Mouse (Mus musculus): ENCODE measurements around the gene Grap. TPM values are rescaled to one million over a fixed set of nuclear protein-coding genes. Genes with fewer than 3 reads are reported as not detected.
A peak's percentile ranks its signal among the peaks of the same experiment; 100 is the strongest.

Gene Grap
- polyA plus RNA-seq, 1 experiment from 2014 or later = 5.9 TPM

DNA sequence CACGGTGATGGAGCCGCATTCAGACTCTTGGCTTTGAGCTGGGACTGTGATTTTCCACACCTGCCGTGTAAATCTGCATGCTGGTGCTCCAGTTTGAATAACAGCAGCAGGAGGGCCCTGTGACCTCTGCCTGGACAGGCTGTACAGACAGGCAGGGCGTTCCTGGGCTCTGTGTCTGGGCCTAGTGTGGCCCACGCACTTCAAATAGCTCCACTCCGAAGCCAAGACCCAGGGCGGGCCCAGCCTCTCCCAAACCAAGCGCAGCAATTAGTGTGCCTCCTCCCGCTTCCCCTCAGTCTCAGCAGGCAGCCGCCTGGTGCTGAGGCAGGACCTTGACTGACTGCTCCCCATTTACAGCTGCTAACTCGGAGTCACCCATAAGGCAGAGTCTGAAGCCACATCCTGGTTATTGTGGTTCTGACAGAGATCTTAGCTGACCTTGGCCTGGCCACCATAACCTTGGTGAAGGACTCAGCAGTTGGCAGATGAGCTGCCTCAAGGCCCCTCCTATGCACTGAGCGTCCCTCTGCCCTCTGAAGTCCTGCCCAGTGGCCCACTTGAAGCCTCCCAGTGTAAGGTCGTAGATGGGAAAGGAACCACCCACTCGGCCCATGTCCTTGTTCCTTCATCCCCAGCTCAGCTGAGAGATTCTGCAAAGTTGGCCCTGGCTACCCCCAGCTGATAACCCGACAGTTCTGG, 60.2 kb downstream of the Grap start:
- 65% methylated on average over 15 of the region's 15 CpGs for WGBS
- ATAC-seq (replicated peaks; ENCODE audit: low FRiP score) (no peak), DNase-seq (ENCODE audit: low spot score) (no peak)
- H3K27ac ChIP-seq (ENCODE audit: low read depth, low read length) = no peak overlapping the region
- no peak overlapping the region for H3K4me2 ChIP-seq (ENCODE audit: low read depth, low read length, severe bottlenecking)
- H3K9ac ChIP-seq (ENCODE audit: low read length) = no peak overlapping the region
- no peaks in the 10 kb centered on the region for H3K9me3 ChIP-seq (ENCODE audit: control insufficient read depth, low read length)
- H3K4me3 ChIP-seq (ENCODE audit: low read depth, low read length) = no peak overlapping the region
- no peaks in the 10 kb centered on the region for H3K27me3 ChIP-seq (ENCODE audit: control insufficient read depth, insufficient read depth, low read length)
- no peaks in the 10 kb centered on the region for H3K4me1 ChIP-seq (replicated peaks; ENCODE audit: control insufficient read depth, insufficient read depth, low read length)
- no peaks in the 10 kb centered on the region for H3K36me3 ChIP-seq (ENCODE audit: control insufficient read depth, insufficient read depth, low read length)

- no peak overlapping the region for H3K27ac ChIP-seq (ENCODE audit: low read depth, low read length)
- H3K9ac ChIP-seq (ENCODE audit: low read length) = no peak overlapping the region
- DNase-seq (ENCODE audit: low spot score) (peak; percentile 73), ATAC-seq (replicated peaks; ENCODE audit: low FRiP score) (peak; percentile 71; the same call in 1 of the 2 replicates)
- no peaks in the 10 kb centered on the region for H3K27me3 ChIP-seq (ENCODE audit: control insufficient read depth, insufficient read depth, low read length)
- no peak overlapping the region for H3K4me3 ChIP-seq (ENCODE audit: low read depth, low read length)
- H3K4me2 ChIP-seq (ENCODE audit: low read depth, low read length, severe bottlenecking) = no peak overlapping the region
- H3K9me3 ChIP-seq (ENCODE audit: control insufficient read depth, low read length) = no peaks in the 10 kb centered on the region
- H3K36me3 ChIP-seq (ENCODE audit: control insufficient read depth, insufficient read depth, low read length) = no peaks in the 10 kb centered on the region
- WGBS = 49% methylated on average over 11 of the region's 11 CpGs
- H3K4me1 ChIP-seq (replicated peaks; ENCODE audit: control insufficient read depth, insufficient read depth, low read length) = no peaks in the 10 kb centered on the region
Observed at GRCm38 (mm10) chr11:61714346-61715117, 61.5 kb downstream of the Grap start.

DNA sequence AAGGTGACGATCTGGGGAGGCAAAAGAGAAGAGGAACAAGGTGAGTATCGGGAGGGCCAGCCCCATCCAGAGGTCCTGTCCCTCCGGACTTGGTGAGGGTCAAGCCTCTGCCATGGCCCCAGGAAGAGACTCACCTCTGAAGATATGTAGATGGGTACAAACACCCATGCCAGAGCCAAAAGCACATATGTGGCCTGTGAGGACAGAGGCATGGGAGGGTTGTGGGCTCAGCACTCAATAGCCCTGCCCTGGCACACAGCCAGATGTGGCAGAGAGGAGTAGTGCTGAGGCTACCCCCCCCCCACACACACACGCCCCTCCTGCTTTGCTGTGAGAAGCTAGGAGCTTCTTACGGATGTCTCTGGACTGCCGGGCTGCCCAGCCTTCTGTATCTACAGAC, 62.1 kb downstream of the Grap start:
- H3K4me1 ChIP-seq (replicated peaks; ENCODE audit: control insufficient read depth, insufficient read depth, low read length) = no peaks in the 10 kb centered on the region
- H3K36me3 ChIP-seq (ENCODE audit: control insufficient read depth, insufficient read depth, low read length) = no peaks in the 10 kb centered on the region
- ATAC-seq (replicated peaks; ENCODE audit: low FRiP score) (no peak), DNase-seq (ENCODE audit: low spot score) (no peak)
- H3K9ac ChIP-seq (ENCODE audit: low read length) = no peak overlapping the region
- no peak overlapping the region for H3K27ac ChIP-seq (ENCODE audit: low read depth, low read length)
- H3K27me3 ChIP-seq (ENCODE audit: control insufficient read depth, insufficient read depth, low read length) = no peaks in the 10 kb centered on the region
- H3K4me3 ChIP-seq (ENCODE audit: low read depth, low read length) = no peak overlapping the region
- no peaks in the 10 kb centered on the region for H3K9me3 ChIP-seq (ENCODE audit: control insufficient read depth, low read length)
- WGBS = 58% methylated on average over 6 of the region's 6 CpGs
- H3K4me2 ChIP-seq (ENCODE audit: low read depth, low read length, severe bottlenecking) = no peak overlapping the region

GRCm38 (mm10) chr11:61717990-61718389, 64.9 kb downstream of the Grap start:
- Histone ChIP-seq H3K4me1 (replicated peaks; ENCODE audit: control insufficient read depth, insufficient read depth, low read length) (no peaks in the 10 kb centered on the region), H3K36me3 (ENCODE audit: control insufficient read depth, insufficient read depth, low read length) (no peaks in the 10 kb centered on the region), H3K4me2 (ENCODE audit: low read depth, low read length, severe bottlenecking) (no peak overlapping the region), H3K27me3 (ENCODE audit: control insufficient read depth, insufficient read depth, low read length) (no peaks in the 10 kb centered on the region), H3K27ac (ENCODE audit: low read depth, low read length) (no peak overlapping the region), H3K9me3 (ENCODE audit: control insufficient read depth, low read length) (no peaks in the 10 kb centered on the region), H3K9ac (ENCODE audit: low read length) (no peak overlapping the region), H3K4me3 (ENCODE audit: low read depth, low read length) (no peak overlapping the region)
- ATAC-seq (replicated peaks; ENCODE audit: low FRiP score) (no peak), DNase-seq (ENCODE audit: low spot score) (no peak)
- WGBS = 74% methylated on average over 5 of the region's 5 CpGs

GRCm38 (mm10) chr11:61719387-61719786, 66.3 kb downstream of the Grap start:
- H3K9ac ChIP-seq (ENCODE audit: low read length) = no peak overlapping the region
- DNase-seq (ENCODE audit: low spot score) (no peak), ATAC-seq (replicated peaks; ENCODE audit: low FRiP score) (no peak)
- H3K9me3 ChIP-seq (ENCODE audit: control insufficient read depth, low read length) = no peaks in the 10 kb centered on the region
- H3K27ac ChIP-seq (ENCODE audit: low read depth, low read length) = no peak overlapping the region
- no peaks in the 10 kb centered on the region for H3K36me3 ChIP-seq (ENCODE audit: control insufficient read depth, insufficient read depth, low read length)
- WGBS = 67% methylated on average over 3 of the region's 3 CpGs
- no peaks in the 10 kb centered on the region for H3K27me3 ChIP-seq (ENCODE audit: control insufficient read depth, insufficient read depth, low read length)
- H3K4me1 ChIP-seq (replicated peaks; ENCODE audit: control insufficient read depth, insufficient read depth, low read length) = no peaks in the 10 kb centered on the region
- no peak overlapping the region for H3K4me2 ChIP-seq (ENCODE audit: low read depth, low read length, severe bottlenecking)
- no peak overlapping the region for H3K4me3 ChIP-seq (ENCODE audit: low read depth, low read length)

DNA sequence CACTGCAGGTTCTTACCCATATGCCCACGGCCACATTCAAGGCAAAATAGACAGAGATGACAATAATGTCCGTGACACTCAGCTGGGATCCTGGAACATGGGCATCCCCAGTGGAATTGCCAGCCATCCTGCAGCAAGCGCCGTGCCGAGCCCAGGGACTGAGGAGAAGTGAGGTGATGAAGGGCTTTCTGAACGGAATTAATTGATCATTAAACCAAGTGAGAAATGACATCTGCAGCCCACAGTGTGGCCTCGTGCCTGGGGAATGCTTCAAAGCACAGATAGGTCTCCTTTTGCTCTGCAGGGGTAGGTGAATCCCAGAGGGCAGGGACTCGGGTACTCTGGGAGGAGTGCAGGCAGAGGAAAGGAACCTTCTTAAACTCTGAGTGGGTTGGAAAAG, 66.8 kb downstream of the Grap start:
- Histone ChIP-seq H3K27me3 (ENCODE audit: control insufficient read depth, insufficient read depth, low read length) (no peaks in the 10 kb centered on the region), H3K4me1 (replicated peaks; ENCODE audit: control insufficient read depth, insufficient read depth, low read length) (no peaks in the 10 kb centered on the region), H3K4me2 (ENCODE audit: low read depth, low read length, severe bottlenecking) (no peak overlapping the region), H3K9ac (ENCODE audit: low read length) (no peak overlapping the region), H3K9me3 (ENCODE audit: control insufficient read depth, low read length) (no peaks in the 10 kb centered on the region), H3K36me3 (ENCODE audit: control insufficient read depth, insufficient read depth, low read length) (no peaks in the 10 kb centered on the region), H3K27ac (ENCODE audit: low read depth, low read length) (no peak overlapping the region), H3K4me3 (ENCODE audit: low read depth, low read length) (no peak overlapping the region)
- ATAC-seq (replicated peaks; ENCODE audit: low FRiP score) (no peak), DNase-seq (ENCODE audit: low spot score) (no peak)
- 78% methylated on average over 8 of the region's 8 CpGs for WGBS

GRCm38 (mm10) chr11:61720636-61721035, 67.6 kb downstream of the Grap start, which contains the start of gene Slc5a10:
Gene Slc5a10 (minus strand): TSS chr11:61720826.
- Histone ChIP-seq H3K4me2 (ENCODE audit: low read depth, low read length, severe bottlenecking) (no peak within 1 kb of the TSS), H3K36me3 (ENCODE audit: control insufficient read depth, insufficient read depth, low read length) (no peaks in the 10 kb centered on the region), H3K9me3 (ENCODE audit: control insufficient read depth, low read length) (no peaks in the 10 kb centered on the region), H3K27ac (ENCODE audit: low read depth, low read length) (no peak within 1 kb of the TSS), H3K27me3 (ENCODE audit: control insufficient read depth, insufficient read depth, low read length) (no peaks in the 10 kb centered on the region), H3K4me3 (ENCODE audit: low read depth, low read length) (no peak within 1 kb of the TSS), H3K4me1 (replicated peaks; ENCODE audit: control insufficient read depth, insufficient read depth, low read length) (no peaks in the 10 kb centered on the region), H3K9ac (ENCODE audit: low read length) (no peak within 1 kb of the TSS)
- DNase-seq (ENCODE audit: low spot score) = no peak
- 87% methylated on average over 3 of the region's 3 CpGs for WGBS
- no peak for ATAC-seq (replicated peaks; ENCODE audit: low FRiP score)

DNA sequence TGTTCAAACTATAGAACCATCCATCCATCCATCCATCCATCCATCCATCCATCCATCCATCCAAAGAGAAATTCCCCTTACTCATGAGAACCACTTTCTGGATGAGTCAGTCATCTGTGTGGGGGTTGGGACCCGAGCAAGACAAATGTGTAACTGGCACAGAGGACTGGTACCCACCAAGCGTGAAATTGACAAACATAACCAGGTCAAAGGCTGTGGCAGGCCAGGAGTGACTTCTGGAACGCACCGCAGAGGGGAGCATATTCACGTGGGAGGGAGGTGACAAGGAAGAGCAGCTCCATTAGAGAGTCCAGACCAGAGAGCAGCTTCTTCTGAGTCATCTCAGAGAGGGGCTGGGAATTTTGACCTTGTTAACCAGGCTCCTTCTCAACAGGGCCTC, 69.0 kb downstream of the Grap start:
- DNase-seq (ENCODE audit: low spot score) (no peak), ATAC-seq (replicated peaks; ENCODE audit: low FRiP score) (no peak)
- H3K9me3 ChIP-seq (ENCODE audit: control insufficient read depth, low read length) = no peaks in the 10 kb centered on the region
- H3K4me1 ChIP-seq (replicated peaks; ENCODE audit: control insufficient read depth, insufficient read depth, low read length) = no peaks in the 10 kb centered on the region
- H3K27me3 ChIP-seq (ENCODE audit: control insufficient read depth, insufficient read depth, low read length) = no peaks in the 10 kb centered on the region
- 82% methylated on average over 5 of the region's 5 CpGs for WGBS
- H3K4me2 ChIP-seq (ENCODE audit: low read depth, low read length, severe bottlenecking) = no peak overlapping the region
- no peak overlapping the region for H3K4me3 ChIP-seq (ENCODE audit: low read depth, low read length)
- no peak overlapping the region for H3K27ac ChIP-seq (ENCODE audit: low read depth, low read length)
- no peaks in the 10 kb centered on the region for H3K36me3 ChIP-seq (ENCODE audit: control insufficient read depth, insufficient read depth, low read length)
- H3K9ac ChIP-seq (ENCODE audit: low read length) = no peak overlapping the region
